Mouse (Mus musculus) CH12.LX (cell line): ENCODE measurements at regions not wholly inside any gene's neighbourhood (a gene's known extent, or its start where the extent isn't known, plus 50 kb on each side); places are given as distances from the start of the nearest gene placed in this dataset.

Experiments used
- DNase-seq: peaks from one replicate; pipeline ENCODE4 v3.0.0-alpha.2; 2013; ENCODE audit errors: extremely low read depth
- H3K27ac ChIP-seq: 2 replicates; pipeline ENCODE4 v1.5.1; 2012; ENCODE audit warnings: low read depth, mild to moderate bottlenecking, control low read depth, moderate library complexity; ENCODE audit not compliant: insufficient read depth
- H3K27me3 ChIP-seq: replicated peaks from 2 replicates; pipeline ENCODE3; 2012; ENCODE audit warnings: inconsistent platforms
- H3K36me3 ChIP-seq, 2 experiments: replicated peaks in 1 of 2; 2 replicates each; pipeline versions ENCODE3 to v1.6.1; 2012; ENCODE audit warnings: inconsistent platforms in 1 of 2, low read length in 1 of 2, mild to moderate bottlenecking in 1 of 2, mixed read lengths in 1 of 2, moderate library complexity in 1 of 2; ENCODE audit not compliant: control insufficient read depth in 1 of 2, insufficient read depth in 1 of 2
- H3K4me1 ChIP-seq, 2 experiments: 2 replicates each; pipeline ENCODE4 v1.6.1; 2012; ENCODE audit warnings: inconsistent platforms in 1 of 2, moderate library complexity in 1 of 2; ENCODE audit not compliant: insufficient read depth in 2 of 2, control insufficient read depth in 1 of 2
- H3K4me2 ChIP-seq: 2 replicates; pipeline ENCODE4 v1.6.1; 2012; ENCODE audit warnings: low read depth, mild to moderate bottlenecking, control low read depth; ENCODE audit not compliant: poor library complexity, insufficient read depth, severe bottlenecking
- H3K4me3 ChIP-seq, 3 experiments: fragments of 150-350 bp in 1 of 3; sonication (generic) in 1 of 3; replicated peaks in 1 of 3; 2 replicates each; pipeline versions ENCODE3 to v1.5.1; 2011 to 2012; ENCODE audit warnings: low read depth in 2 of 3, low read length in 2 of 3, mild to moderate bottlenecking in 2 of 3, moderate library complexity in 2 of 3, control low read depth in 1 of 3, improper control_type of control experiment in 1 of 3, inconsistent platforms in 1 of 3, mixed read lengths in 1 of 3; ENCODE audit not compliant: poor library complexity in 1 of 3
- H3K79me2 ChIP-seq: replicated peaks from 2 replicates; pipeline ENCODE4 v1.6.1; 2012; ENCODE audit warnings: mild to moderate bottlenecking, moderate library complexity; ENCODE audit not compliant: control insufficient read depth, poor library complexity, insufficient read depth, severe bottlenecking; ENCODE audit errors: extremely low read depth
- H3K9ac ChIP-seq: 2 replicates; pipeline ENCODE4 v1.6.1; 2012; ENCODE audit warnings: low read depth, mild to moderate bottlenecking, control low read depth, moderate library complexity; ENCODE audit not compliant: insufficient read depth
- H3K9me3 ChIP-seq: replicated peaks from 2 replicates; pipeline ENCODE3; 2012; ENCODE audit warnings: low read length, inconsistent platforms, mixed read lengths
- BHLHE40 ChIP-seq: IDR thresholded peaks from 2 replicates; pipeline ENCODE4 v1.6.1; 2011; ENCODE audit warnings: mild to moderate bottlenecking, low read depth, low read length, improper control_type of control experiment
- CHD1 ChIP-seq: IDR thresholded peaks from 2 replicates; pipeline ENCODE4 v1.6.1; 2012; ENCODE audit warnings: low read depth, low read length, improper control_type of control experiment, inconsistent platforms
- CHD2 ChIP-seq: IDR thresholded peaks from 2 replicates; pipeline ENCODE4 v1.6.1; 2011; ENCODE audit warnings: low read length, improper control_type of control experiment
- CTCF ChIP-seq, 2 experiments: IDR thresholded peaks in 1 of 2; conservative IDR thresholded peaks in 1 of 2; 2 replicates each; pipeline ENCODE4 v1.5.1; 2011 to 2012; ENCODE audit warnings: low read depth in 2 of 2, low read length in 2 of 2, improper control_type of control experiment in 1 of 2, inconsistent platforms in 1 of 2, mild to moderate bottlenecking in 1 of 2, moderate library complexity in 1 of 2
- E2F4 ChIP-seq: IDR thresholded peaks from 2 replicates; pipeline ENCODE4 v1.6.1; 2011; ENCODE audit warnings: low read depth, low read length, improper control_type of control experiment; ENCODE audit not compliant: insufficient replicate concordance
- ELF1 ChIP-seq: IDR thresholded peaks from 2 replicates; pipeline ENCODE4 v1.6.1; 2014; ENCODE audit warnings: low read depth, mild to moderate bottlenecking, inconsistent platforms, low read length, improper control_type of control experiment
- GABPA ChIP-seq: IDR thresholded peaks from 2 replicates; pipeline ENCODE4 v1.6.1; 2012; ENCODE audit warnings: low read depth, low read length, improper control_type of control experiment, inconsistent platforms; ENCODE audit not compliant: insufficient replicate concordance
- HCFC1 ChIP-seq: IDR thresholded peaks from 2 replicates; pipeline ENCODE4 v1.6.1; 2012; ENCODE audit warnings: low read depth, mild to moderate bottlenecking, inconsistent platforms, low read length, improper control_type of control experiment
- IRF4 ChIP-seq: IDR thresholded peaks from 2 replicates; pipeline ENCODE4 v1.6.1; 2014; ENCODE audit warnings: low read depth, mild to moderate bottlenecking, inconsistent platforms, low read length, improper control_type of control experiment
- KAT2A ChIP-seq: IDR thresholded peaks from 2 replicates; pipeline ENCODE4 v1.6.1; 2012; ENCODE audit warnings: low read length, improper control_type of control experiment, inconsistent platforms; ENCODE audit not compliant: insufficient replicate concordance
- MXI1 ChIP-seq: IDR thresholded peaks from 2 replicates; pipeline ENCODE4 v1.6.1; 2011; ENCODE audit warnings: mild to moderate bottlenecking, low read depth, low read length, improper control_type of control experiment
- MYC ChIP-seq: IDR thresholded peaks from 2 replicates; pipeline ENCODE4 v1.6.1; 2011; ENCODE audit warnings: low read depth, mild to moderate bottlenecking, improper control_type of control experiment, low read length
- NELFE ChIP-seq: IDR thresholded peaks from 2 replicates; pipeline ENCODE4 v1.6.1; 2011; ENCODE audit warnings: low read depth, low read length, improper control_type of control experiment
- NRF1 ChIP-seq: IDR thresholded peaks from 2 replicates; pipeline ENCODE4 v1.6.1; 2014; ENCODE audit warnings: low read depth, mild to moderate bottlenecking, inconsistent platforms, low read length, improper control_type of control experiment, moderate library complexity
- POLR2A ChIP-seq: IDR thresholded peaks from 2 replicates; pipeline ENCODE4 v1.6.1; 2011; ENCODE audit warnings: low read depth, mild to moderate bottlenecking, improper control_type of control experiment, low read length
- POLR2AphosphoS2 ChIP-seq: IDR thresholded peaks from 2 replicates; pipeline ENCODE4 v1.6.1; 2011; ENCODE audit warnings: low read depth, low read length, improper control_type of control experiment
- RAD21 ChIP-seq: IDR thresholded peaks from 2 replicates; pipeline ENCODE4 v1.6.1; 2011; ENCODE audit warnings: low read depth, mild to moderate bottlenecking, low read length, improper control_type of control experiment, moderate library complexity
- SIN3A ChIP-seq: IDR thresholded peaks from 2 replicates; pipeline ENCODE4 v1.6.1; 2012; ENCODE audit warnings: low read length, improper control_type of control experiment, inconsistent platforms
- SMC3 ChIP-seq: IDR thresholded peaks from 2 replicates; pipeline ENCODE4 v1.6.1; 2011; ENCODE audit warnings: low read depth, low read length, improper control_type of control experiment
- TCF12 ChIP-seq: IDR thresholded peaks from 2 replicates; pipeline ENCODE4 v1.6.1; 2014; ENCODE audit warnings: low read depth, mild to moderate bottlenecking, inconsistent platforms, low read length, improper control_type of control experiment
- USF1 ChIP-seq: IDR thresholded peaks from 2 replicates; pipeline ENCODE4 v1.6.1; 2014; ENCODE audit warnings: low read depth, mild to moderate bottlenecking, inconsistent platforms, low read length, improper control_type of control experiment
- USF2 ChIP-seq: conservative IDR thresholded peaks from 2 replicates; pipeline ENCODE4 v1.6.1; 2011; ENCODE audit warnings: low read depth, low read length, improper control_type of control experiment
- ZKSCAN1 ChIP-seq: IDR thresholded peaks from 2 replicates; pipeline ENCODE4 v1.6.1; 2012; ENCODE audit warnings: low read depth, inconsistent platforms, low read length, improper control_type of control experiment, borderline replicate concordance
- ZMIZ1 ChIP-seq: IDR thresholded peaks from 2 replicates; pipeline ENCODE4 v1.6.1; 2012; ENCODE audit warnings: low read depth, mild to moderate bottlenecking, inconsistent platforms, low read length, improper control_type of control experiment
- ZNF384 ChIP-seq: IDR thresholded peaks from 2 replicates; pipeline ENCODE4 v1.6.1; 2012; ENCODE audit warnings: low read depth, low read length, improper control_type of control experiment, inconsistent platforms
- dilution Hi-C: fragments of 300-500 bp; cut with MboI; formaldehyde crosslinking; loops from 2 replicates; pipeline ENCODE4 v1.14.3; 2020; ENCODE audit warnings: low sequenced_read_pairs; ENCODE audit not compliant: extremely low pct_unique_long_range_greater_than_20kb, extremely low pct_ligation_motif_present
- in situ Hi-C: fragments of 300-500 bp; cut with MboI; formaldehyde crosslinking; loops from 3 replicates; pipeline ENCODE4 v1.14.3; 2019; ENCODE audit warnings: low sequenced_read_pairs, low pct_ligation_motif_present, low pct_unique_long_range_greater_than_20kb, mixed read lengths

- DNase-seq, result no peak
- Histone ChIP-seq H3K4me2 (no peak overlapping the region), H3K27me3 (no peaks in the 10 kb centered on the region), H3K9me3 (no peaks in the 10 kb centered on the region), H3K36me3 (no peaks in the 10 kb centered on the region), H3K27ac (no peak overlapping the region), H3K79me2 (no peaks in the 10 kb centered on the region), H3K9ac (no peak overlapping the region), H3K4me1 (peaks cover 0 to 4% of the 10 kb centered on the region in 2 experiments; a peak in 1 of 4 replicates), H3K4me3 (no peak overlapping the region)
- TF ChIP-seq ZMIZ1, result no peak
- no peak for TF ChIP-seq ZNF384
- no peak for TF ChIP-seq USF1
- no peak for TF ChIP-seq CHD1
- TF ChIP-seq POLR2A, result no peak
- TF ChIP-seq TCF12, result no peak
- TF ChIP-seq SMC3, result no peak
- TF ChIP-seq GABPA, result no peak
- TF ChIP-seq E2F4, result no peak
- TF ChIP-seq RAD21, result no peak
- no peak for TF ChIP-seq MXI1
- no peak for TF ChIP-seq ZKSCAN1
- TF ChIP-seq IRF4, result no peak
- in situ Hi-C loops (no loop called here), dilution Hi-C loops (no loop called here)
Observed at GRCm38 (mm10) chr13:5587196-5587595, 274.1 kb upstream of the Klf6 start.

- no peak overlapping the region for H3K4me2 ChIP-seq
- no peaks in the 10 kb centered on the region for H3K9me3 ChIP-seq
- H3K27me3 ChIP-seq, result no peaks in the 10 kb centered on the region
- no peak for DNase-seq
- in situ Hi-C loops (no loop called here), dilution Hi-C loops (no loop called here)
- TF ChIP-seq ZMIZ1, result no peak
- TF ChIP-seq GABPA, result no peak
- TF ChIP-seq POLR2AphosphoS2, result no peak
- TF ChIP-seq BHLHE40, result no peak
- TF ChIP-seq CTCF (conservative IDR thresholded peaks at IDR 0.05 in 1 of 2, IDR thresholded peaks at IDR 0.05 in 1 of 2; ENCODE audit: low read depth in 2 of 2, low read length in 2 of 2), result no peak
- TF ChIP-seq CHD2, result no peak
- TF ChIP-seq ELF1, result no peak
- TF ChIP-seq MXI1, result no peak
- TF ChIP-seq NRF1, result no peak
- no peak for TF ChIP-seq KAT2A
- TF ChIP-seq HCFC1, result no peak
- no peak for TF ChIP-seq USF2
- no peak for TF ChIP-seq MYC
- TF ChIP-seq NELFE, result no peak
- TF ChIP-seq ZKSCAN1, result no peak
- no peak for TF ChIP-seq TCF12
- no peak for TF ChIP-seq USF1
- TF ChIP-seq E2F4, result no peak
- TF ChIP-seq ZNF384, result no peak
- no peak for TF ChIP-seq SIN3A
- H3K27ac ChIP-seq, result no peak overlapping the region
- H3K36me3 ChIP-seq, result no peaks in the 10 kb centered on the region
- H3K4me1 ChIP-seq, result peaks cover 0 to 10% of the 10 kb centered on the region in 2 experiments; a peak in 2 of 4 replicates
- no peak overlapping the region for H3K4me3 ChIP-seq
- H3K9ac ChIP-seq, result no peak overlapping the region
- no peaks in the 10 kb centered on the region for H3K79me2 ChIP-seq
Observed at GRCm38 (mm10) chr13:5591286-5591685, 270.0 kb upstream of the Klf6 start.
